Mouse (Mus musculus): ENCODE results near the gene Rcan1.

Gene Rcan1

GRCm38 (mm10) chr16:92468459-92468858 lies 2.2 kb downstream of the Rcan1 start:
- DNase-seq, result no peak

- DNase-seq, result no peak
Observed at GRCm38 (mm10) chr16:92467041-92467440, 3.6 kb downstream of the Rcan1 start.

- DNase-seq, result peak; percentile 96
Observed at GRCm38 (mm10) chr16:92465642-92466526, 4.8 kb downstream of the Rcan1 start.

- DNase-seq, result no peak
Observed at GRCm38 (mm10) chr16:92465226-92465625, 5.4 kb downstream of the Rcan1 start.

- peak; percentile 26 for DNase-seq
Observed at GRCm38 (mm10) chr16:92464390-92464972, 6.2 kb downstream of the Rcan1 start.

GRCm38 (mm10) chr16:92461412-92461811 lies 9.3 kb downstream of the Rcan1 start:
- DNase-seq, result no peak

- peak; percentile 76 for DNase-seq
Observed at GRCm38 (mm10) chr16:92457594-92457993, 13.1 kb downstream of the Rcan1 start.

GRCm38 (mm10) chr16:92455969-92456368 lies 14.7 kb downstream of the Rcan1 start:
- no peak for DNase-seq

GRCm38 (mm10) chr16:92455488-92455887 lies 15.2 kb downstream of the Rcan1 start:
- DNase-seq, result no peak

GRCm38 (mm10) chr16:92454495-92454894 lies 16.2 kb downstream of the Rcan1 start:
- no peak for DNase-seq

GRCm38 (mm10) chr16:92454002-92454401 lies 16.7 kb downstream of the Rcan1 start:
- DNase-seq, result no peak

- DNase-seq, result no peak
Observed at GRCm38 (mm10) chr16:92452609-92453008, 18.1 kb downstream of the Rcan1 start.

- DNase-seq, result no peak
Observed at GRCm38 (mm10) chr16:92451516-92452072, 19.1 kb downstream of the Rcan1 start.

- DNase-seq, result no peak
Observed at GRCm38 (mm10) chr16:92450331-92450730, 20.3 kb downstream of the Rcan1 start.

GRCm38 (mm10) chr16:92449080-92449479 lies 21.6 kb downstream of the Rcan1 start:
- DNase-seq, result no peak

- DNase-seq, result peak; percentile 53
Observed at GRCm38 (mm10) chr16:92445377-92445776, 25.3 kb downstream of the Rcan1 start.

- peak; percentile 72 for DNase-seq
Observed at GRCm38 (mm10) chr16:92443644-92444113, 27.0 kb downstream of the Rcan1 start.

- no peak for DNase-seq
Observed at GRCm38 (mm10) chr16:92442946-92443345, 27.7 kb downstream of the Rcan1 start.

GRCm38 (mm10) chr16:92442150-92442549 lies 28.5 kb downstream of the Rcan1 start:
- no peak for DNase-seq

- no peak for DNase-seq
Observed at GRCm38 (mm10) chr16:92441203-92441602, 29.5 kb downstream of the Rcan1 start.

- DNase-seq, result no peak
Observed at GRCm38 (mm10) chr16:92440229-92440628, 30.4 kb downstream of the Rcan1 start.

GRCm38 (mm10) chr16:92439775-92440174 lies 30.9 kb downstream of the Rcan1 start:
- no peak for DNase-seq

GRCm38 (mm10) chr16:92435431-92435985 lies 35.2 kb downstream of the Rcan1 start:
- DNase-seq, result no peak

- no peak for DNase-seq
Observed at GRCm38 (mm10) chr16:92433176-92433575, 37.5 kb downstream of the Rcan1 start.
